Mouse (Mus musculus): ENCODE measurements at regions not wholly inside any gene's neighbourhood (a gene's known extent, or its start where the extent isn't known, plus 50 kb on each side); places are given as distances from the start of the nearest gene placed in this dataset.

DNA sequence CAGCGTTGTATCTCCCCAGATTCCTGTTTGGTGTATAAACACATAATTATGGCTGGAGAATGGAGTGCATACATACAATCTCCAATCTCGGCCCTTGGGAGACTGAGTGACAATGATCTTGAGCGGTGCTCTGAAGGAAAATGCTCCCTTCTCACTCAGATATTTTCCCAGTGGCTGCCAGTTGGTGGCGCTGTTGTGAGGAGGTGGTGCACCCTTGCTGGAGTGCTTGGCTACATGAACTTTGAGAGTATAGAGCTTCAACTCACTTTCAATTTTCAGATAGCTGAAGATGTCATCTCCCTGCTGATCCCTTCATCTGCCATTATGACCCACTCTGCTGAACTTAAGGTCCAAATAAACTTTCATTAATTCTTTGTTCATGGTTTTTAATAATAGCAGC lies 712.1 kb downstream of the Epha7 start:
- TF ChIP-seq MXI1 (IDR thresholded peaks at IDR 0.05; ENCODE audit: low read depth, low read length): no peak
- TF ChIP-seq CTCF (IDR thresholded peaks at IDR 0.05 in 2 of 3, conservative IDR thresholded peaks at IDR 0.05 in 1 of 3; ENCODE audit: control insufficient read depth in 1 of 3, insufficient read depth in 1 of 3, low read depth in 2 of 3, low read length in 3 of 3, poor library complexity in 1 of 3, severe bottlenecking in 1 of 3): peak; percentile 27 to 58 (median 38); a peak in 5 of 6 replicates
- TF ChIP-seq EP300 (IDR thresholded peaks at IDR 0.05; ENCODE audit: low read depth in 1 of 2, low read length in 2 of 2): no peak
- TF ChIP-seq GABPA (IDR thresholded peaks at IDR 0.05; ENCODE audit: low read depth, low read length): no peak
- TF ChIP-seq SIN3A (IDR thresholded peaks at IDR 0.05; ENCODE audit: low read length): no peak
- no peak for TF ChIP-seq NRF1 (IDR thresholded peaks at IDR 0.05; ENCODE audit: insufficient read depth, low read depth, low read length, poor library complexity, severe bottlenecking)
- no peak for TF ChIP-seq GATA1 (IDR thresholded peaks at IDR 0.05; ENCODE audit: low read depth, low read length)
